Mouse (Mus musculus) forebrain, embryonic 14.5 days (tissue): Measurements from ENCODE around the gene Slc38a6. TPM values are rescaled to one million over a fixed set of nuclear protein-coding genes. Genes with fewer than 3 reads are reported as not detected.

Source experiments
- ATAC-seq: fragments of 200-750 bp; cut with Nextera tagmentation; 2 replicates; pipeline ENCODE4 v1.8.0; 2017; ENCODE audit warnings: mild to moderate bottlenecking, moderate library complexity
- DNase-seq: peaks from one replicate; pipeline ENCODE4 v3.0.0-alpha.2; 2015; ENCODE audit warnings: low spot score
- H3K27ac ChIP-seq: fragments of 300-500 bp; sonication (generic); 2 replicates; pipeline ENCODE4 v1.5.1; 2014; ENCODE audit warnings: low read depth, mild to moderate bottlenecking, control low read depth, low read length, moderate library complexity
- H3K27me3 ChIP-seq: fragments of 300-500 bp; sonication (generic); replicated peaks from 2 replicates; pipeline ENCODE4 v1.6.1; 2014; ENCODE audit warnings: low read length, control low read depth, mixed read lengths; ENCODE audit not compliant: control insufficient read depth, insufficient read depth
- H3K36me3 ChIP-seq: fragments of 300-500 bp; sonication (generic); 2 replicates; pipeline ENCODE4 v1.6.1; 2014; ENCODE audit warnings: low read length, control low read depth; ENCODE audit not compliant: control insufficient read depth, insufficient read depth
- H3K4me1 ChIP-seq: fragments of 300-500 bp; sonication (generic); 2 replicates; pipeline ENCODE4 v1.6.1; 2014; ENCODE audit warnings: antibody characterized with exemption, low read length, control low read depth; ENCODE audit not compliant: control insufficient read depth, insufficient read depth
- H3K4me2 ChIP-seq: fragments of 300-500 bp; sonication (generic); 2 replicates; pipeline ENCODE4 v1.6.1; 2014; ENCODE audit warnings: mild to moderate bottlenecking, control low read depth, low read length
- H3K4me3 ChIP-seq: fragments of 300-500 bp; sonication (generic); 2 replicates; pipeline ENCODE4 v1.5.1; 2014; ENCODE audit warnings: low read depth, low read length, control low read depth
- H3K9ac ChIP-seq: fragments of 300-500 bp; sonication (generic); 2 replicates; pipeline ENCODE4 v1.6.1; 2014; ENCODE audit warnings: mild to moderate bottlenecking, low read length, control low read depth, moderate library complexity
- H3K9me3 ChIP-seq: fragments of 300-500 bp; sonication (generic); replicated peaks from 2 replicates; pipeline ENCODE4 v1.6.1; 2016; ENCODE audit warnings: low read length, control low read depth, mixed read lengths; ENCODE audit not compliant: control insufficient read depth
- WGBS: fragments of 180-500 bp; shearing (Covaris S2); extraction: QIAGEN DNeasy Blood & Tissue Kit; methylation state at CpG from one replicate; pipeline ENCODE4 v1.1.7; 2014; 5-methylcytosine and 5-hydroxymethylcytosine counted together
- polyA plus RNA-seq: library from polyadenylated mRNA; unstranded; fragments of >200 nt; fragmentation: Nextera tagmentation; extraction: Ambion mirVana; gene quantifications from 2 replicates; pipeline ENCODE4 v1.2.1, GENCODE M21; 2014

Gene Slc38a6
- polyA plus RNA-seq, 1 experiment from 2014 or later = 5.4 TPM

GRCm38 (mm10) chr12:73269531-73269930 lies 17.0 kb upstream of the Slc38a6 start:
- H3K36me3 ChIP-seq = 0 out of 2 replicates have a peak, but pooled peaks cover 3% of the 10 kb centered on the region
- no peaks in the 10 kb centered on the region for H3K9me3 ChIP-seq
- H3K4me2 ChIP-seq = no peak overlapping the region
- DNase-seq = no peak
- 90% methylated on average over 3 of the region's 3 CpGs for WGBS
- H3K4me1 ChIP-seq = no peaks in the 10 kb centered on the region
- no peak overlapping the region for H3K27ac ChIP-seq
- ATAC-seq = no peak
- no peak overlapping the region for H3K9ac ChIP-seq
- H3K27me3 ChIP-seq = no peaks in the 10 kb centered on the region
- H3K4me3 ChIP-seq = no peak overlapping the region

GRCm38 (mm10) chr12:73269933-73270332 lies 16.6 kb upstream of the Slc38a6 start:
- H3K9me3 ChIP-seq = no peaks in the 10 kb centered on the region
- H3K4me1 ChIP-seq = no peaks in the 10 kb centered on the region
- DNase-seq (no peak), ATAC-seq (no peak)
- H3K4me2 ChIP-seq = no peak overlapping the region
- no peak overlapping the region for H3K27ac ChIP-seq
- 88% methylated on average over 4 of the region's 4 CpGs for WGBS
- H3K36me3 ChIP-seq = 0 out of 2 replicates have a peak, but pooled peaks cover 3% of the 10 kb centered on the region
- no peaks in the 10 kb centered on the region for H3K27me3 ChIP-seq
- no peak overlapping the region for H3K9ac ChIP-seq
- no peak overlapping the region for H3K4me3 ChIP-seq

- Histone ChIP-seq H3K4me3 (no peak overlapping the region), H3K27ac (no peak overlapping the region), H3K4me2 (no peak overlapping the region), H3K4me1 (no peaks in the 10 kb centered on the region), H3K9me3 (no peaks in the 10 kb centered on the region), H3K36me3 (peaks cover 19% of the 10 kb centered on the region), H3K9ac (no peak overlapping the region), H3K27me3 (no peaks in the 10 kb centered on the region)
- DNase-seq = no peak
- WGBS = 92% methylated on average over 3 of the region's 3 CpGs
- ATAC-seq = no peak
Measured at GRCm38 (mm10) chr12:73274921-73275320, 11.7 kb upstream of the Slc38a6 start.

- Histone ChIP-seq H3K27me3 (no peaks in the 10 kb centered on the region), H3K4me3 (peak overlapping the region; percentile 73), H3K9ac (peak overlapping the region; percentile 90; the same call in 1 of the 2 replicates), H3K9me3 (no peaks in the 10 kb centered on the region), H3K4me1 (peaks cover 13% of the 10 kb centered on the region), H3K27ac (no peak overlapping the region), H3K36me3 (peaks cover 4% of the 10 kb centered on the region; the same call in 1 of the 2 replicates), H3K4me2 (peak overlapping the region; percentile 80)
- DNase-seq = no peak
- WGBS = 76% methylated on average over 8 of the region's 8 CpGs
- ATAC-seq = no peak
Measured at GRCm38 (mm10) chr12:73287609-73288008, 1.0 kb downstream of the Slc38a6 start.

GRCm38 (mm10) chr12:73288626-73289025 lies 2.0 kb downstream of the Slc38a6 start:
- H3K9ac ChIP-seq = no peak overlapping the region
- DNase-seq (no peak), ATAC-seq (no peak)
- no peaks in the 10 kb centered on the region for H3K27me3 ChIP-seq
- 82% methylated on average over 3 of the region's 3 CpGs for WGBS
- no peak overlapping the region for H3K4me3 ChIP-seq
- no peak overlapping the region for H3K27ac ChIP-seq
- no peaks in the 10 kb centered on the region for H3K9me3 ChIP-seq
- H3K36me3 ChIP-seq = peaks cover 4% of the 10 kb centered on the region; the same call in 1 of the 2 replicates
- peaks cover 13% of the 10 kb centered on the region for H3K4me1 ChIP-seq
- no peak overlapping the region for H3K4me2 ChIP-seq

- H3K9me3 ChIP-seq = no peaks in the 10 kb centered on the region
- ATAC-seq (no peak), DNase-seq (no peak)
- H3K27ac ChIP-seq = no peak overlapping the region
- H3K4me2 ChIP-seq = no peak overlapping the region
- no peak overlapping the region for H3K9ac ChIP-seq
- H3K4me1 ChIP-seq = no peaks in the 10 kb centered on the region
- H3K27me3 ChIP-seq = no peaks in the 10 kb centered on the region
- H3K4me3 ChIP-seq = no peak overlapping the region
- H3K36me3 ChIP-seq = peaks cover 6% of the 10 kb centered on the region; the same call in 1 of the 2 replicates
Measured at GRCm38 (mm10) chr12:73294884-73295283, 8.3 kb downstream of the Slc38a6 start.

- H3K4me3 ChIP-seq = no peak overlapping the region
- H3K27ac ChIP-seq = no peak overlapping the region
- no peaks in the 10 kb centered on the region for H3K9me3 ChIP-seq
- 83% methylated on average over 11 of the region's 11 CpGs for WGBS
- DNase-seq (peak; percentile 17), ATAC-seq (no peak)
- H3K4me2 ChIP-seq = no peak overlapping the region
- no peaks in the 10 kb centered on the region for H3K4me1 ChIP-seq
- no peaks in the 10 kb centered on the region for H3K27me3 ChIP-seq
- H3K9ac ChIP-seq = no peak overlapping the region
- H3K36me3 ChIP-seq = peaks cover 6% of the 10 kb centered on the region; the same call in 1 of the 2 replicates
Measured at GRCm38 (mm10) chr12:73295505-73296140, 9.0 kb downstream of the Slc38a6 start.

- Histone ChIP-seq H3K4me1 (no peaks in the 10 kb centered on the region), H3K4me2 (no peak overlapping the region), H3K4me3 (no peak overlapping the region), H3K36me3 (peaks cover 6% of the 10 kb centered on the region; the same call in 1 of the 2 replicates), H3K27ac (no peak overlapping the region), H3K9ac (no peak overlapping the region), H3K9me3 (no peaks in the 10 kb centered on the region), H3K27me3 (no peaks in the 10 kb centered on the region)
- ATAC-seq = no peak
- no peak for DNase-seq
- WGBS = 90% methylated on average over 5 of the region's 5 CpGs
Measured at GRCm38 (mm10) chr12:73298621-73299020, 12.0 kb downstream of the Slc38a6 start.

GRCm38 (mm10) chr12:73300531-73300930 lies 14.0 kb downstream of the Slc38a6 start:
- no peak for DNase-seq
- 84% methylated on average over 2 of the region's 2 CpGs for WGBS

More at GRCm38 (mm10) chr12:73300531-73300930, 14.0 kb downstream of the Slc38a6 start:
- no peaks in the 10 kb centered on the region for H3K9me3 ChIP-seq
- H3K4me3 ChIP-seq = no peak overlapping the region
- H3K9ac ChIP-seq = no peak overlapping the region
- H3K27me3 ChIP-seq = no peaks in the 10 kb centered on the region
- H3K36me3 ChIP-seq = no peaks in the 10 kb centered on the region
- H3K4me1 ChIP-seq = no peaks in the 10 kb centered on the region
- H3K27ac ChIP-seq = no peak overlapping the region
- ATAC-seq = no peak
- H3K4me2 ChIP-seq = no peak overlapping the region
